In genomic region chr7:19297034-19297433, GRCm38 (mm10) we compare ENCODE assay signal across 20 mouse cellular contexts. TPM values are rescaled to one million over a fixed set of nuclear protein-coding genes. Genes with fewer than 3 reads are reported as not detected.
A peak's percentile ranks its signal among the peaks of the same experiment; 100 is the strongest.
DNase-seq lines count a peak whose midpoint lies in the region; ATAC-seq and TF ChIP-seq lines count a peak whose summit lies in the region.
"Had no signal": no experiment of that assay in that cellular context is flagged by ENCODE, and none has a peak within 500 bp of the region (broad histone marks: within the 10 kb centered on the region; RNA-seq: fewer than 3 reads in every experiment).

No protein-coding gene starts in this region.

- 85% methylated on average over 6 of the region's 6 CpGs for WGBS in heart, adult 2 months
- 82% methylated on average over 6 of the region's 6 CpGs for WGBS in liver, postnatal 0 days (ENCODE audit: insufficient replicate concordance)
- 74% methylated on average over 6 of the region's 6 CpGs for WGBS in liver, embryonic 12.5 days (ENCODE audit: insufficient replicate concordance)
- 82% methylated on average over 6 of the region's 6 CpGs for WGBS in small intestine, adult 2 months

- H3K4me1 ChIP-seq in heart, adult 2 months (ENCODE audit: control insufficient read depth, insufficient read depth, low read length): peaks cover 2% of the 10 kb centered on the region
- peaks cover 3% of the 10 kb centered on the region; the same call in 1 of the 2 replicates for H3K4me1 ChIP-seq in liver, postnatal 0 days (ENCODE audit: insufficient read depth)
- peaks cover 38% of the 10 kb centered on the region for H3K4me1 ChIP-seq in liver, embryonic 12.5 days
- H3K4me1 ChIP-seq in small intestine, adult 2 months (ENCODE audit: control insufficient read depth, insufficient read depth, insufficient read length, low read length): no peaks in the 10 kb centered on the region; the same call in 1 of the 2 replicates

- no peak overlapping the region for H3K4me3 ChIP-seq in heart, adult 2 months
- H3K4me3 ChIP-seq in liver, postnatal 0 days (ENCODE audit: low read depth, low read length): no peak overlapping the region
- H3K4me3 ChIP-seq in liver, embryonic 12.5 days: no peak overlapping the region
- no peak overlapping the region for H3K4me3 ChIP-seq in small intestine, adult 2 months (ENCODE audit: low read depth, low read length)
- H3K4me3 ChIP-seq: embryonic facial prominence, embryonic 15.5 days; forebrain, embryonic 12.5 days; hindbrain, embryonic 15.5 days; limb, embryonic 10.5 days; liver, embryonic 13.5 days; neural tube, embryonic 13.5 days had no signal

- 0 out of 2 replicates have a peak, but pooled peaks cover 1% of the 10 kb centered on the region for H3K79me2 ChIP-seq in heart, adult 2 months (replicated peaks; ENCODE audit: control insufficient read depth, insufficient read depth, low read length)

- H3K27me3 ChIP-seq in heart, adult 2 months (ENCODE audit: control insufficient read depth, insufficient read depth, low read length): no peaks in the 10 kb centered on the region
- H3K27me3 ChIP-seq in liver, postnatal 0 days (ENCODE audit: insufficient read depth, low read length): peaks cover 7% of the 10 kb centered on the region
- H3K27me3 ChIP-seq in liver, embryonic 12.5 days (replicated peaks): peaks cover 9% of the 10 kb centered on the region
- H3K27me3 ChIP-seq in small intestine, adult 2 months (ENCODE audit: control insufficient read depth, insufficient read depth, low read length): no peaks in the 10 kb centered on the region
- H3K27me3 ChIP-seq: hindbrain, embryonic 15.5 days had no signal

- no peaks in the 10 kb centered on the region for H3K36me3 ChIP-seq in heart, adult 2 months (ENCODE audit: control insufficient read depth, insufficient read depth, low read length)
- no peaks in the 10 kb centered on the region for H3K36me3 ChIP-seq in liver, postnatal 0 days (replicated peaks; ENCODE audit: insufficient read depth, low read length)
- H3K36me3 ChIP-seq in liver, embryonic 12.5 days: no peaks in the 10 kb centered on the region
- no peaks in the 10 kb centered on the region for H3K36me3 ChIP-seq in small intestine, adult 2 months (ENCODE audit: control insufficient read depth, insufficient read depth, low read length)
- H3K36me3 ChIP-seq: embryonic facial prominence, embryonic 15.5 days; limb, embryonic 10.5 days; liver, embryonic 13.5 days had no signal

- TF ChIP-seq CTCF in heart, adult 2 months (IDR thresholded peaks at IDR 0.05): peak; percentile 35
- 0 out of 2 replicates have a peak, but pooled peaks have one; percentile 24 for TF ChIP-seq CTCF in liver, postnatal 0 days (IDR thresholded peaks at IDR 0.05; ENCODE audit: low read depth)
- peak; percentile 20; the same call in 1 of the 2 replicates for TF ChIP-seq CTCF in small intestine, adult 2 months (IDR thresholded peaks at IDR 0.05; ENCODE audit: extremely low read depth, insufficient read length, insufficient replicate concordance, low read depth, low read length)

- no peaks in the 10 kb centered on the region for H3K9me3 ChIP-seq in liver, postnatal 0 days (ENCODE audit: low read length)
- H3K9me3 ChIP-seq in liver, embryonic 12.5 days (replicated peaks): no peaks in the 10 kb centered on the region; the same call in 1 of the 2 replicates
- H3K9me3 ChIP-seq: embryonic facial prominence, embryonic 15.5 days; forebrain, embryonic 12.5 days; hindbrain, embryonic 15.5 days; limb, embryonic 10.5 days; liver, embryonic 13.5 days; neural tube, embryonic 13.5 days had no signal

- no peak for DNase-seq in heart, adult 2 months
- DNase-seq in heart, postnatal 14 days: no peak
- DNase-seq in liver, postnatal 0 days: no peak
- peak; percentile 66 for DNase-seq in ES-CJ7 (ENCODE audit: low read depth, low spot score)
- DNase-seq in right cerebral cortex, adult 18-20 months: no peak
- DNase-seq: embryo, embryonic 11 days; kidney, adult 8-10 months; liver, embryonic 13.5 days; thymus, adult 18-20 months had no signal

- ATAC-seq in liver, postnatal 0 days: no peak
- no peak for ATAC-seq in liver, embryonic 12.5 days

- H3K4me2 ChIP-seq in liver, postnatal 0 days (ENCODE audit: low read depth, low read length): no peak overlapping the region
- H3K4me2 ChIP-seq in liver, embryonic 12.5 days: no peak overlapping the region
- H3K4me2 ChIP-seq: embryonic facial prominence, embryonic 15.5 days; forebrain, embryonic 12.5 days; heart, embryonic 11.5 days; hindbrain, embryonic 15.5 days; liver, embryonic 13.5 days; neural tube, embryonic 13.5 days had no signal

- no peak overlapping the region for H3K27ac ChIP-seq in heart, adult 2 months
- no peak overlapping the region for H3K27ac ChIP-seq in liver, postnatal 0 days (ENCODE audit: low read depth)
- no peak overlapping the region for H3K27ac ChIP-seq in liver, embryonic 12.5 days
- H3K27ac ChIP-seq in small intestine, adult 2 months (ENCODE audit: insufficient read depth, low read depth, low read length): no peak overlapping the region
- H3K27ac ChIP-seq: embryonic facial prominence, embryonic 15.5 days; forebrain, embryonic 12.5 days; hindbrain, embryonic 15.5 days; limb, embryonic 10.5 days; liver, embryonic 13.5 days; neural tube, embryonic 13.5 days had no signal

- H3K9ac ChIP-seq in heart, adult 2 months (ENCODE audit: low read depth, low read length): no peak overlapping the region
- H3K9ac ChIP-seq in liver, postnatal 0 days (replicated peaks): no peak overlapping the region
- H3K9ac ChIP-seq in liver, embryonic 12.5 days: no peak overlapping the region
- H3K9ac ChIP-seq: embryonic facial prominence, embryonic 15.5 days; forebrain, embryonic 12.5 days; hindbrain, embryonic 15.5 days; liver, embryonic 13.5 days; neural tube, embryonic 13.5 days had no signal

- intact Hi-C loops in heart, adult 2 months (cut with DNase I): loop anchor here (2.0 to 5.0 kb wide), 3 partner anchors 18 to 118 kb away; no protein-coding TSS in a partner anchor
- intact Hi-C loops in heart, postnatal 14 days (cut with DNase I): loop anchor here (5.0 kb wide), 1 partner anchor 65 kb away; no protein-coding TSS in a partner anchor

- TF ChIP-seq EP300 in heart, adult 2 months (IDR thresholded peaks at IDR 0.05; ENCODE audit: insufficient read depth, low read depth, low read length): no peak
- no peak for TF ChIP-seq EP300 in liver, postnatal 0 days (IDR thresholded peaks at IDR 0.05; ENCODE audit: low read depth)

- no peak for TF ChIP-seq POLR2A in heart, adult 2 months (IDR thresholded peaks at IDR 0.05; ENCODE audit: insufficient read depth, low read depth, low read length)
- no peak for TF ChIP-seq POLR2A in small intestine, adult 2 months (IDR thresholded peaks at IDR 0.05; ENCODE audit: low read depth, low read length)

RNA-seq across cellular contexts. Expression of gene Fosb, which starts 12.8 kb away (rescaled TPM):
- total RNA-seq in heart, adult 2 months (2021): 1 to 10 TPM in 1 of 2 experiments, under 1 TPM in 1; 0.89 to 1.1 TPM
- 0.94 and 1.1 TPM in 2 replicates for polyA plus RNA-seq in heart, adult 2 months (2012; rRNA removed)
- 1 to 10 TPM in 1 of 2 experiments, under 1 TPM in 1; 0.60 to 1.2 TPM for total RNA-seq in heart, postnatal 14 days (2021)
- polyA plus RNA-seq in liver, postnatal 0 days (2015; fragmentation: Nextera tagmentation; extraction: Ambion mirVana): 0.06 TPM in 1 of 2 replicates, not detected in the other
- polyA plus RNA-seq in liver, embryonic 12.5 days (2016; fragmentation: Nextera tagmentation; extraction: Ambion mirVana): 0.04 and 0.05 TPM in 2 replicates
- 1.7 and 16.7 TPM in 2 replicates for polyA plus RNA-seq in small intestine, adult 2 months (2012; rRNA removed)
- polyA plus RNA-seq: forebrain, embryonic 12.5 days; liver, embryonic 13.5 days had no signal

RNA-seq across cellular contexts. Expression of gene Rtn2, which starts 14.6 kb away (rescaled TPM):
- 100 to 1,000 TPM; 114 to 136 TPM for total RNA-seq in heart, adult 2 months (2021)
- polyA plus RNA-seq in heart, adult 2 months (2012; rRNA removed): 273 and 340 TPM in 2 replicates
- total RNA-seq in heart, postnatal 14 days (2021): 100 to 1,000 TPM; 106 to 122 TPM
- 1.5 and 4.6 TPM in 2 replicates for polyA plus RNA-seq in liver, postnatal 0 days (2015; fragmentation: Nextera tagmentation; extraction: Ambion mirVana)
- polyA plus RNA-seq in liver, embryonic 12.5 days (2016; fragmentation: Nextera tagmentation; extraction: Ambion mirVana): 5.1 and 5.6 TPM in 2 replicates
- polyA plus RNA-seq in small intestine, adult 2 months (2012; rRNA removed): 6.7 and 11.7 TPM in 2 replicates
- total RNA-seq: megakaryocyte-erythroid progenitor cell, adult 5-6 weeks had no signal

RNA-seq across cellular contexts. Expression of gene Ppm1n, which starts 17.2 kb away (rescaled TPM):
- under 1 TPM in 1 of 2 experiments, not detected in 1; 0.21 TPM for total RNA-seq in heart, adult 2 months (2021)
- polyA plus RNA-seq in heart, adult 2 months (2012; rRNA removed): 0.09 and 0.33 TPM in 2 replicates
- total RNA-seq in heart, postnatal 14 days (2021): not detected
- 0.15 TPM in 1 of 2 replicates, not detected in the other for polyA plus RNA-seq in liver, postnatal 0 days (2015; fragmentation: Nextera tagmentation; extraction: Ambion mirVana)
- polyA plus RNA-seq in liver, embryonic 12.5 days (2016; fragmentation: Nextera tagmentation; extraction: Ambion mirVana): not detected in 2 replicates
- 1.8 and 11.8 TPM in 2 replicates for polyA plus RNA-seq in small intestine, adult 2 months (2012; rRNA removed)
- total RNA-seq: gastrocnemius, postnatal 4 days; heart, postnatal 25 days; megakaryocyte-erythroid progenitor cell, adult 5-6 weeks had no signal
- polyA plus RNA-seq: liver, embryonic 13.5 days had no signal

RNA-seq across cellular contexts. Expression of gene Vasp, which starts 25.4 kb away (rescaled TPM):
- 10 to 100 TPM; 25.1 to 30.8 TPM for total RNA-seq in heart, adult 2 months (2021)
- polyA plus RNA-seq in heart, adult 2 months (2012; rRNA removed): 43.3 and 51.5 TPM in 2 replicates
- 10 to 100 TPM; 55.7 to 59.1 TPM for total RNA-seq in heart, postnatal 14 days (2021)
- polyA plus RNA-seq in liver, postnatal 0 days (2015; fragmentation: Nextera tagmentation; extraction: Ambion mirVana): 36.2 and 36.4 TPM in 2 replicates
- 61.1 and 61.5 TPM in 2 replicates for polyA plus RNA-seq in liver, embryonic 12.5 days (2016; fragmentation: Nextera tagmentation; extraction: Ambion mirVana)
- 183 and 517 TPM in 2 replicates for polyA plus RNA-seq in small intestine, adult 2 months (2012; rRNA removed)

RNA-seq across cellular contexts. Expression of gene Ercc1, which starts 47.5 kb away (rescaled TPM):
- total RNA-seq in heart, adult 2 months (2021): 10 to 100 TPM; 46.8 to 48.6 TPM
- polyA plus RNA-seq in heart, adult 2 months (2012; rRNA removed): 47.1 and 49.1 TPM in 2 replicates
- total RNA-seq in heart, postnatal 14 days (2021): 10 to 100 TPM; 41.1 to 48.0 TPM
- 9.6 and 9.8 TPM in 2 replicates for polyA plus RNA-seq in liver, postnatal 0 days (2015; fragmentation: Nextera tagmentation; extraction: Ambion mirVana)
- 25.8 and 31.5 TPM in 2 replicates for polyA plus RNA-seq in liver, embryonic 12.5 days (2016; fragmentation: Nextera tagmentation; extraction: Ambion mirVana)
- polyA plus RNA-seq in small intestine, adult 2 months (2012; rRNA removed): 9.3 and 17.5 TPM in 2 replicates

Comparison
In these comparisons a context has a peak if more than half of its experiments do, and no peak if none do; other contexts are left out.
1. RNA of gene Rtn2, which starts 14.6 kb away (polyA plus RNA-seq): 273 to 340 TPM in heart, adult 2 months; 6.7 to 11.7 TPM in small intestine, adult 2 months, 5.1 to 5.6 TPM in liver, embryonic 12.5 days and 1.5 to 4.6 TPM in liver, postnatal 0 days; every median in the first group is over 10 times any median in the second.
2. Peak in every context shown above with its lines, with median percentiles within 50 percentile points of each other: CTCF ChIP-seq.